Mouse (Mus musculus): ENCODE measurements at regions not wholly inside any gene's neighbourhood (a gene's known extent, or its start where the extent isn't known, plus 50 kb on each side); places are given as distances from the start of the nearest gene placed in this dataset.

GRCm38 (mm10) chr11:111666336-111666735 lies 600.4 kb downstream of the Kcnj2 start:
- H3K27ac ChIP-seq (replicated peaks; ENCODE audit: low read depth, low read length): no peak overlapping the region
- H3K9me3 ChIP-seq (ENCODE audit: control insufficient read depth, low read length): no peaks in the 10 kb centered on the region
- no peak overlapping the region for H3K4me2 ChIP-seq (replicated peaks; ENCODE audit: low read depth, low read length, severe bottlenecking)
- no peak overlapping the region for H3K4me3 ChIP-seq (replicated peaks; ENCODE audit: low read length)
- H3K9ac ChIP-seq (ENCODE audit: low read depth, low read length, severe bottlenecking): no peak overlapping the region
- ATAC-seq (ENCODE audit: low FRiP score, low read depth) (no peak), DNase-seq (ENCODE audit: low spot score) (peak; percentile 17)
- H3K4me1 ChIP-seq (ENCODE audit: control insufficient read depth, insufficient read depth, low read length): no peaks in the 10 kb centered on the region
- H3K36me3 ChIP-seq (ENCODE audit: control insufficient read depth, insufficient read depth, low read length): no peaks in the 10 kb centered on the region
- no peak for TF ChIP-seq POLR2A (IDR thresholded peaks at IDR 0.05; ENCODE audit: borderline replicate concordance, extremely low read depth, insufficient read depth, insufficient read length)
- H3K27me3 ChIP-seq (ENCODE audit: control insufficient read depth, insufficient read depth, low read length): no peaks in the 10 kb centered on the region
- WGBS: 25% methylated on average over 6 of the region's 6 CpGs

GRCm38 (mm10) chr11:111671865-111672264 lies 605.9 kb downstream of the Kcnj2 start:
- no peaks in the 10 kb centered on the region for H3K4me1 ChIP-seq (ENCODE audit: control insufficient read depth, insufficient read depth, low read length)
- no peak for ATAC-seq (ENCODE audit: low FRiP score, low read depth)
- no peak overlapping the region for H3K9ac ChIP-seq (ENCODE audit: low read depth, low read length, severe bottlenecking)
- no peaks in the 10 kb centered on the region for H3K36me3 ChIP-seq (ENCODE audit: control insufficient read depth, insufficient read depth, low read length)
- DNase-seq (ENCODE audit: low spot score): no peak
- no peak for TF ChIP-seq POLR2A (IDR thresholded peaks at IDR 0.05; ENCODE audit: borderline replicate concordance, extremely low read depth, insufficient read depth, insufficient read length)
- 84% methylated on average over 2 of the region's 2 CpGs for WGBS
- no peak overlapping the region for H3K4me3 ChIP-seq (replicated peaks; ENCODE audit: low read length)
- no peak overlapping the region for H3K4me2 ChIP-seq (replicated peaks; ENCODE audit: low read depth, low read length, severe bottlenecking)
- no peaks in the 10 kb centered on the region for H3K27me3 ChIP-seq (ENCODE audit: control insufficient read depth, insufficient read depth, low read length)
- no peak overlapping the region for H3K27ac ChIP-seq (replicated peaks; ENCODE audit: low read depth, low read length)
- H3K9me3 ChIP-seq (ENCODE audit: control insufficient read depth, low read length): no peaks in the 10 kb centered on the region

- WGBS: 83% methylated on average over 1 of the region's 1 CpGs
- no peak for ATAC-seq (ENCODE audit: low FRiP score, low read depth)
- Histone ChIP-seq H3K4me2 (replicated peaks; ENCODE audit: low read depth, low read length, severe bottlenecking) (no peak overlapping the region), H3K27ac (replicated peaks; ENCODE audit: low read depth, low read length) (no peak overlapping the region), H3K9me3 (ENCODE audit: control insufficient read depth, low read length) (no peaks in the 10 kb centered on the region), H3K27me3 (ENCODE audit: control insufficient read depth, insufficient read depth, low read length) (no peaks in the 10 kb centered on the region), H3K4me3 (replicated peaks; ENCODE audit: low read length) (no peak overlapping the region), H3K4me1 (ENCODE audit: control insufficient read depth, insufficient read depth, low read length) (no peaks in the 10 kb centered on the region), H3K36me3 (ENCODE audit: control insufficient read depth, insufficient read depth, low read length) (no peaks in the 10 kb centered on the region), H3K9ac (ENCODE audit: low read depth, low read length, severe bottlenecking) (no peak overlapping the region)
- TF ChIP-seq POLR2A (IDR thresholded peaks at IDR 0.05; ENCODE audit: borderline replicate concordance, extremely low read depth, insufficient read depth, insufficient read length): no peak
- no peak for DNase-seq (ENCODE audit: low spot score)
These were observed 609.7 kb downstream of the Kcnj2 start for GRCm38 (mm10) chr11:111675673-111676072.

GRCm38 (mm10) chr11:111682341-111682740 lies 616.4 kb downstream of the Kcnj2 start:
- TF ChIP-seq POLR2A (IDR thresholded peaks at IDR 0.05; ENCODE audit: borderline replicate concordance, extremely low read depth, insufficient read depth, insufficient read length): no peak
- H3K9ac ChIP-seq (ENCODE audit: low read depth, low read length, severe bottlenecking): no peak overlapping the region
- H3K9me3 ChIP-seq (ENCODE audit: control insufficient read depth, low read length): no peaks in the 10 kb centered on the region
- 0 out of 2 replicates have a peak, but pooled peaks cover 3% of the 10 kb centered on the region for H3K4me1 ChIP-seq (ENCODE audit: control insufficient read depth, insufficient read depth, low read length)
- ATAC-seq (ENCODE audit: low FRiP score, low read depth) (no peak), DNase-seq (ENCODE audit: low spot score) (no peak)
- no peaks in the 10 kb centered on the region for H3K27me3 ChIP-seq (ENCODE audit: control insufficient read depth, insufficient read depth, low read length)
- no peak overlapping the region for H3K27ac ChIP-seq (replicated peaks; ENCODE audit: low read depth, low read length)
- 82% methylated on average over 7 of the region's 7 CpGs for WGBS
- H3K36me3 ChIP-seq (ENCODE audit: control insufficient read depth, insufficient read depth, low read length): no peaks in the 10 kb centered on the region
- no peak overlapping the region for H3K4me2 ChIP-seq (replicated peaks; ENCODE audit: low read depth, low read length, severe bottlenecking)
- H3K4me3 ChIP-seq (replicated peaks; ENCODE audit: low read length): no peak overlapping the region

GRCm38 (mm10) chr11:111683909-111684308 lies 617.9 kb downstream of the Kcnj2 start:
- TF ChIP-seq POLR2A (IDR thresholded peaks at IDR 0.05; ENCODE audit: borderline replicate concordance, extremely low read depth, insufficient read depth, insufficient read length): no peak
- H3K9me3 ChIP-seq (ENCODE audit: control insufficient read depth, low read length): no peaks in the 10 kb centered on the region
- no peak overlapping the region for H3K9ac ChIP-seq (ENCODE audit: low read depth, low read length, severe bottlenecking)
- no peak overlapping the region for H3K27ac ChIP-seq (replicated peaks; ENCODE audit: low read depth, low read length)
- H3K4me3 ChIP-seq (replicated peaks; ENCODE audit: low read length): no peak overlapping the region
- ATAC-seq (ENCODE audit: low FRiP score, low read depth): no peak
- H3K27me3 ChIP-seq (ENCODE audit: control insufficient read depth, insufficient read depth, low read length): no peaks in the 10 kb centered on the region
- H3K4me2 ChIP-seq (replicated peaks; ENCODE audit: low read depth, low read length, severe bottlenecking): no peak overlapping the region
- no peak for DNase-seq (ENCODE audit: low spot score)
- whole genome bisulfite sequencing: 76% methylated on average over 4 of the region's 4 CpGs
- no peaks in the 10 kb centered on the region for H3K36me3 ChIP-seq (ENCODE audit: control insufficient read depth, insufficient read depth, low read length)
- peaks cover 8% of the 10 kb centered on the region; the same call in 1 of the 2 replicates for H3K4me1 ChIP-seq (ENCODE audit: control insufficient read depth, insufficient read depth, low read length)

GRCm38 (mm10) chr11:111687769-111688168 lies 621.8 kb downstream of the Kcnj2 start:
- WGBS: 42% methylated on average over 3 of the region's 3 CpGs
- Histone ChIP-seq H3K27ac (replicated peaks; ENCODE audit: low read depth, low read length) (no peak overlapping the region), H3K27me3 (ENCODE audit: control insufficient read depth, insufficient read depth, low read length) (no peaks in the 10 kb centered on the region), H3K4me2 (replicated peaks; ENCODE audit: low read depth, low read length, severe bottlenecking) (no peak overlapping the region), H3K4me1 (ENCODE audit: control insufficient read depth, insufficient read depth, low read length) (peaks cover 8% of the 10 kb centered on the region; the same call in 1 of the 2 replicates), H3K36me3 (ENCODE audit: control insufficient read depth, insufficient read depth, low read length) (no peaks in the 10 kb centered on the region), H3K9ac (ENCODE audit: low read depth, low read length, severe bottlenecking) (no peak overlapping the region), H3K9me3 (ENCODE audit: control insufficient read depth, low read length) (no peaks in the 10 kb centered on the region), H3K4me3 (replicated peaks; ENCODE audit: low read length) (no peak overlapping the region)
- DNase-seq (ENCODE audit: low spot score) (no peak), ATAC-seq (ENCODE audit: low FRiP score, low read depth) (no peak)
- TF ChIP-seq POLR2A (IDR thresholded peaks at IDR 0.05; ENCODE audit: borderline replicate concordance, extremely low read depth, insufficient read depth, insufficient read length): no peak

Measured in limb, embryonic 14.5 days (tissue).